10 mouse cellular contexts compared by ENCODE assay signal in genomic region chr1:124044161-124044560, GRCm38 (mm10). TPM values are rescaled to one million over a fixed set of nuclear protein-coding genes. Genes with fewer than 3 reads are reported as not detected.
DNase-seq lines count a peak whose midpoint lies in the region; ATAC-seq and TF ChIP-seq lines count a peak whose summit lies in the region.
"Had no signal": no experiment of that assay in that cellular context is flagged by ENCODE, and none has a peak within 500 bp of the region (broad histone marks: within the 10 kb centered on the region; RNA-seq: fewer than 3 reads in every experiment).

No protein-coding gene starts in this region.

- no peak for ATAC-seq in forebrain, embryonic 14.5 days
- ATAC-seq in midbrain, embryonic 14.5 days (ENCODE audit: low FRiP score, low TSS enrichment), result no peak
- ATAC-seq in liver, postnatal 0 days, result no peak
- no peak for ATAC-seq in stomach, postnatal 0 days (ENCODE audit: low FRiP score, low TSS enrichment)

- H3K9ac ChIP-seq in forebrain, embryonic 14.5 days (ENCODE audit: low read length), result peak overlapping the region; percentile 67; the same call in 1 of the 2 replicates
- peak overlapping the region; percentile 69; the same call in 1 of the 2 replicates for H3K9ac ChIP-seq in midbrain, embryonic 14.5 days (replicated peaks; ENCODE audit: low read length)
- H3K9ac ChIP-seq in liver, postnatal 0 days (replicated peaks), result no peak overlapping the region
- no peak overlapping the region for H3K9ac ChIP-seq in stomach, postnatal 0 days (ENCODE audit: low read length)
- H3K9ac ChIP-seq: limb, embryonic 15.5 days; stomach, embryonic 15.5 days had no signal

- H3K4me1 ChIP-seq in forebrain, embryonic 14.5 days (ENCODE audit: control insufficient read depth, insufficient read depth, low read length), result no peaks in the 10 kb centered on the region; the same call in 1 of the 2 replicates
- no peaks in the 10 kb centered on the region for H3K4me1 ChIP-seq in midbrain, embryonic 14.5 days (ENCODE audit: control insufficient read depth, insufficient read depth, low read length)
- no peaks in the 10 kb centered on the region for H3K4me1 ChIP-seq in liver, postnatal 0 days (ENCODE audit: insufficient read depth)
- H3K4me1 ChIP-seq in stomach, postnatal 0 days (replicated peaks; ENCODE audit: control insufficient read depth, insufficient read depth), result no peaks in the 10 kb centered on the region

- WGBS in forebrain, embryonic 14.5 days, result 7% methylated on average over 12 of the region's 12 CpGs
- WGBS in midbrain, embryonic 14.5 days, result 13% methylated on average over 12 of the region's 12 CpGs
- WGBS in liver, postnatal 0 days (ENCODE audit: insufficient replicate concordance), result 19% methylated on average over 12 of the region's 12 CpGs
- WGBS in stomach, postnatal 0 days, result 21% methylated on average over 12 of the region's 12 CpGs

- TF ChIP-seq EP300 in liver, postnatal 0 days (IDR thresholded peaks at IDR 0.05; ENCODE audit: low read depth), result no peak
- no peak for TF ChIP-seq EP300 in stomach, postnatal 0 days (optimal IDR thresholded peaks at IDR 0.05)

- peaks cover 15% of the 10 kb centered on the region for H3K27me3 ChIP-seq in forebrain, embryonic 14.5 days (replicated peaks; ENCODE audit: control insufficient read depth, insufficient read depth, low read length)
- peaks cover 13% of the 10 kb centered on the region; the same call in 1 of the 2 replicates for H3K27me3 ChIP-seq in midbrain, embryonic 14.5 days (ENCODE audit: control insufficient read depth, insufficient read depth, low read length)
- peaks cover 33% of the 10 kb centered on the region for H3K27me3 ChIP-seq in liver, postnatal 0 days (ENCODE audit: insufficient read depth, low read length)
- H3K27me3 ChIP-seq in stomach, postnatal 0 days (ENCODE audit: control insufficient read depth, insufficient read depth, low read length), result 0 out of 2 replicates have a peak, but pooled peaks cover 3% of the 10 kb centered on the region

- no peak for TF ChIP-seq CTCF in liver, postnatal 0 days (IDR thresholded peaks at IDR 0.05; ENCODE audit: low read depth)
- TF ChIP-seq CTCF in stomach, postnatal 0 days (IDR thresholded peaks at IDR 0.05; ENCODE audit: low read depth), result no peak

- H3K9me3 ChIP-seq in forebrain, embryonic 14.5 days (replicated peaks; ENCODE audit: control insufficient read depth, low read length), result no peaks in the 10 kb centered on the region
- H3K9me3 ChIP-seq in midbrain, embryonic 14.5 days (ENCODE audit: control insufficient read depth, low read length), result no peaks in the 10 kb centered on the region
- H3K9me3 ChIP-seq in liver, postnatal 0 days (ENCODE audit: low read length), result no peaks in the 10 kb centered on the region
- no peaks in the 10 kb centered on the region for H3K9me3 ChIP-seq in stomach, postnatal 0 days (ENCODE audit: control insufficient read depth, low read length)
- H3K9me3 ChIP-seq: limb, embryonic 15.5 days; stomach, embryonic 15.5 days had no signal

- peak overlapping the region; percentile 87 for H3K4me2 ChIP-seq in forebrain, embryonic 14.5 days (ENCODE audit: low read length)
- peak overlapping the region; percentile 78 for H3K4me2 ChIP-seq in midbrain, embryonic 14.5 days (ENCODE audit: low read length)
- H3K4me2 ChIP-seq in liver, postnatal 0 days (ENCODE audit: low read depth, low read length), result no peak overlapping the region
- H3K4me2 ChIP-seq in stomach, postnatal 0 days (replicated peaks; ENCODE audit: low read depth), result no peak overlapping the region

- H3K27ac ChIP-seq in forebrain, embryonic 14.5 days (ENCODE audit: low read depth, low read length), result no peak overlapping the region
- no peak overlapping the region; the same call in 1 of the 2 replicates for H3K27ac ChIP-seq in midbrain, embryonic 14.5 days (replicated peaks; ENCODE audit: low read depth, low read length)
- H3K27ac ChIP-seq in liver, postnatal 0 days (ENCODE audit: low read depth), result no peak overlapping the region
- H3K27ac ChIP-seq in stomach, postnatal 0 days (replicated peaks), result no peak overlapping the region
- H3K27ac ChIP-seq: limb, embryonic 15.5 days; stomach, embryonic 15.5 days had no signal

- DNase-seq in right cerebral cortex, adult 18-20 months, result peak; percentile 39
- no peak for DNase-seq in right cerebral cortex, postnatal 36 days (ENCODE audit: low spot score in 2 of 2)
- DNase-seq in forebrain, embryonic 14.5 days (ENCODE audit: low spot score), result peak; percentile 12
- DNase-seq in midbrain, embryonic 14.5 days, result peak; percentile 57
- no peak for DNase-seq in liver, postnatal 0 days
- DNase-seq in stomach, postnatal 0 days (ENCODE audit: low spot score), result no peak
- no peak for DNase-seq in natural killer cell, adult 2 months (ENCODE audit: low spot score in 2 of 2)
- DNase-seq: gastrocnemius, postnatal 25 days had no signal

- H3K36me3 ChIP-seq in forebrain, embryonic 14.5 days (ENCODE audit: control insufficient read depth, insufficient read depth, low read length), result no peaks in the 10 kb centered on the region
- H3K36me3 ChIP-seq in midbrain, embryonic 14.5 days (ENCODE audit: control insufficient read depth, insufficient read depth, low read length), result no peaks in the 10 kb centered on the region
- H3K36me3 ChIP-seq in liver, postnatal 0 days (replicated peaks; ENCODE audit: insufficient read depth, low read length), result no peaks in the 10 kb centered on the region
- no peaks in the 10 kb centered on the region for H3K36me3 ChIP-seq in stomach, postnatal 0 days (ENCODE audit: control insufficient read depth, insufficient read depth, low read length)
- H3K36me3 ChIP-seq: limb, embryonic 15.5 days; stomach, embryonic 15.5 days had no signal

- peak overlapping the region; percentile 55 for H3K4me3 ChIP-seq in forebrain, embryonic 14.5 days (ENCODE audit: low read depth, low read length)
- H3K4me3 ChIP-seq in midbrain, embryonic 14.5 days (replicated peaks; ENCODE audit: low read depth, low read length), result peak overlapping the region; percentile 62
- H3K4me3 ChIP-seq in liver, postnatal 0 days (ENCODE audit: low read depth, low read length), result no peak overlapping the region
- no peak overlapping the region for H3K4me3 ChIP-seq in stomach, postnatal 0 days (ENCODE audit: low read depth, low read length)

RNA-seq across cellular contexts. Expression of gene Dpp10, which starts 1.2 kb away (rescaled TPM):
- 6.5 and 11.3 TPM in 2 replicates for polyA plus RNA-seq in forebrain, embryonic 14.5 days (2014; fragmentation: Nextera tagmentation; extraction: Ambion mirVana)
- 23.7 and 25.1 TPM in 2 replicates for polyA plus RNA-seq in midbrain, embryonic 14.5 days (2014; fragmentation: Nextera tagmentation; extraction: Ambion mirVana)
- polyA plus RNA-seq in liver, postnatal 0 days (2015; fragmentation: Nextera tagmentation; extraction: Ambion mirVana), result not detected in 2 replicates
- polyA plus RNA-seq in stomach, postnatal 0 days (2015; fragmentation: Nextera tagmentation; extraction: Ambion mirVana), result 0.58 and 0.75 TPM in 2 replicates

Comparison
In these comparisons a context has a peak if more than half of its experiments do, and no peak if none do; other contexts are left out.
1. DNase-seq: peak in right cerebral cortex, adult 18-20 months (single experiment), forebrain, embryonic 14.5 days (single experiment) and midbrain, embryonic 14.5 days (single experiment); none in right cerebral cortex, postnatal 36 days (0 of 2), liver, postnatal 0 days (single experiment), stomach, postnatal 0 days (single experiment) and natural killer cell, adult 2 months (0 of 2).
2. H3K4me2 ChIP-seq: peak in forebrain, embryonic 14.5 days (single experiment) and midbrain, embryonic 14.5 days (single experiment); none in liver, postnatal 0 days (single experiment) and stomach, postnatal 0 days (single experiment).
3. H3K4me3 ChIP-seq: peak in forebrain, embryonic 14.5 days (single experiment) and midbrain, embryonic 14.5 days (single experiment); none in liver, postnatal 0 days (single experiment) and stomach, postnatal 0 days (single experiment).
4. H3K9ac ChIP-seq: peak in forebrain, embryonic 14.5 days (single experiment) and midbrain, embryonic 14.5 days (single experiment); none in liver, postnatal 0 days (single experiment) and stomach, postnatal 0 days (single experiment).